Mouse (Mus musculus): ENCODE results near the gene Chd4. TPM values are rescaled to one million over a fixed set of nuclear protein-coding genes. Genes with fewer than 3 reads are reported as not detected.

Gene Chd4
- polyA plus RNA-seq, 1 experiment from 2014 or later: 124 TPM

GRCm38 (mm10) chr6:125112553-125112952, 16.8 kb downstream of the Chd4 start:
- Histone ChIP-seq H3K36me3 (ENCODE audit: control insufficient read depth, insufficient read depth, low read length) (peaks cover 66% of the 10 kb centered on the region), H3K9me3 (ENCODE audit: control insufficient read depth, low read length) (no peaks in the 10 kb centered on the region), H3K4me3 (ENCODE audit: low read depth, low read length) (no peak overlapping the region), H3K27me3 (ENCODE audit: control insufficient read depth, insufficient read depth, low read length) (no peaks in the 10 kb centered on the region), H3K4me2 (ENCODE audit: low read depth, low read length, severe bottlenecking) (no peak overlapping the region), H3K9ac (ENCODE audit: low read length) (no peak overlapping the region), H3K27ac (ENCODE audit: low read depth, low read length) (no peak overlapping the region), H3K4me1 (replicated peaks; ENCODE audit: control insufficient read depth, insufficient read depth, low read length) (no peaks in the 10 kb centered on the region)
- WGBS: 94% methylated on average over 11 of the region's 11 CpGs
- DNase-seq (ENCODE audit: low spot score) (no peak), ATAC-seq (replicated peaks; ENCODE audit: low FRiP score) (no peak)

- no peaks in the 10 kb centered on the region for H3K9me3 ChIP-seq (ENCODE audit: control insufficient read depth, low read length)
- DNase-seq (ENCODE audit: low spot score): no peak
- no peaks in the 10 kb centered on the region for H3K4me1 ChIP-seq (replicated peaks; ENCODE audit: control insufficient read depth, insufficient read depth, low read length)
- peaks cover 43% of the 10 kb centered on the region for H3K36me3 ChIP-seq (ENCODE audit: control insufficient read depth, insufficient read depth, low read length)
- no peak overlapping the region for H3K27ac ChIP-seq (ENCODE audit: low read depth, low read length)
- 96% methylated on average over 8 of the region's 8 CpGs for WGBS
- no peak overlapping the region for H3K4me3 ChIP-seq (ENCODE audit: low read depth, low read length)
- H3K27me3 ChIP-seq (ENCODE audit: control insufficient read depth, insufficient read depth, low read length): no peaks in the 10 kb centered on the region
- H3K9ac ChIP-seq (ENCODE audit: low read length): no peak overlapping the region
- no peak for ATAC-seq (replicated peaks; ENCODE audit: low FRiP score)
- no peak overlapping the region for H3K4me2 ChIP-seq (ENCODE audit: low read depth, low read length, severe bottlenecking)
Measured at GRCm38 (mm10) chr6:125119387-125119786, 23.6 kb downstream of the Chd4 start.

- no peak for DNase-seq (ENCODE audit: low spot score)
- Histone ChIP-seq H3K27me3 (ENCODE audit: control insufficient read depth, insufficient read depth, low read length) (no peaks in the 10 kb centered on the region), H3K4me3 (ENCODE audit: low read depth, low read length) (no peak overlapping the region), H3K36me3 (ENCODE audit: control insufficient read depth, insufficient read depth, low read length) (peaks cover 13% of the 10 kb centered on the region), H3K4me2 (ENCODE audit: low read depth, low read length, severe bottlenecking) (no peak overlapping the region), H3K9ac (ENCODE audit: low read length) (no peak overlapping the region), H3K9me3 (ENCODE audit: control insufficient read depth, low read length) (no peaks in the 10 kb centered on the region), H3K4me1 (replicated peaks; ENCODE audit: control insufficient read depth, insufficient read depth, low read length) (peaks cover 4% of the 10 kb centered on the region; the same call in 1 of the 2 replicates), H3K27ac (ENCODE audit: low read depth, low read length) (no peak overlapping the region)
- ATAC-seq (replicated peaks; ENCODE audit: low FRiP score): no peak
- 93% methylated on average over 12 of the region's 12 CpGs for WGBS
Measured at GRCm38 (mm10) chr6:125128724-125129123, 32.9 kb downstream of the Chd4 start.

GRCm38 (mm10) chr6:125129710-125130402, 34.1 kb downstream of the Chd4 start:
- DNase-seq (ENCODE audit: low spot score) (no peak), ATAC-seq (replicated peaks; ENCODE audit: low FRiP score) (no peak)

GRCm38 (mm10) chr6:125131302-125132156, 35.7 kb downstream of the Chd4 start, which contains the start of gene Nop2:
Gene Nop2 (plus strand): TSS chr6:125131909.
- WGBS: under 1% methylated on average over 63 of the region's 66 CpGs
- H3K36me3 ChIP-seq (ENCODE audit: control insufficient read depth, insufficient read depth, low read length): peaks cover 19% of the 10 kb centered on the region

More at GRCm38 (mm10) chr6:125129710-125130402, 34.1 kb downstream of the Chd4 start:
- Histone ChIP-seq H3K4me2 (ENCODE audit: low read depth, low read length, severe bottlenecking) (no peak overlapping the region), H3K9me3 (ENCODE audit: control insufficient read depth, low read length) (no peaks in the 10 kb centered on the region), H3K36me3 (ENCODE audit: control insufficient read depth, insufficient read depth, low read length) (peaks cover 20% of the 10 kb centered on the region), H3K9ac (ENCODE audit: low read length) (no peak overlapping the region), H3K4me3 (ENCODE audit: low read depth, low read length) (no peak overlapping the region), H3K27me3 (ENCODE audit: control insufficient read depth, insufficient read depth, low read length) (no peaks in the 10 kb centered on the region), H3K27ac (ENCODE audit: low read depth, low read length) (no peak overlapping the region), H3K4me1 (replicated peaks; ENCODE audit: control insufficient read depth, insufficient read depth, low read length) (peaks cover 4% of the 10 kb centered on the region; the same call in 1 of the 2 replicates)
- 87% methylated on average over 20 of the region's 20 CpGs for WGBS

GRCm38 (mm10) chr6:125132470-125132869, 36.7 kb downstream of the Chd4 start:
- no peak for ATAC-seq (replicated peaks; ENCODE audit: low FRiP score)
- no peak for DNase-seq (ENCODE audit: low spot score)
- Histone ChIP-seq H3K9me3 (ENCODE audit: control insufficient read depth, low read length) (no peaks in the 10 kb centered on the region), H3K36me3 (ENCODE audit: control insufficient read depth, insufficient read depth, low read length) (peaks cover 26% of the 10 kb centered on the region), H3K4me3 (ENCODE audit: low read depth, low read length) (peak overlapping the region; percentile 51), H3K27ac (ENCODE audit: low read depth, low read length) (no peak overlapping the region), H3K9ac (ENCODE audit: low read length) (peak overlapping the region; percentile 77), H3K4me1 (replicated peaks; ENCODE audit: control insufficient read depth, insufficient read depth, low read length) (peaks cover 4% of the 10 kb centered on the region; the same call in 1 of the 2 replicates), H3K27me3 (ENCODE audit: control insufficient read depth, insufficient read depth, low read length) (no peaks in the 10 kb centered on the region), H3K4me2 (ENCODE audit: low read depth, low read length, severe bottlenecking) (peak overlapping the region; percentile 82)
- 11% methylated on average over 11 of the region's 11 CpGs for WGBS

More at GRCm38 (mm10) chr6:125131302-125132156, 35.7 kb downstream of the Chd4 start, which contains the start of gene Nop2:
- H3K27me3 ChIP-seq (ENCODE audit: control insufficient read depth, insufficient read depth, low read length): no peaks in the 10 kb centered on the region
- peak within 1 kb of the TSS; percentile 77 for H3K9ac ChIP-seq (ENCODE audit: low read length)
- peak within 1 kb of the TSS; percentile 82 for H3K4me2 ChIP-seq (ENCODE audit: low read depth, low read length, severe bottlenecking)
- peaks cover 4% of the 10 kb centered on the region; the same call in 1 of the 2 replicates for H3K4me1 ChIP-seq (replicated peaks; ENCODE audit: control insufficient read depth, insufficient read depth, low read length)
- peak; percentile 95 for ATAC-seq (replicated peaks; ENCODE audit: low FRiP score)
- peak within 1 kb of the TSS; percentile 73 for H3K27ac ChIP-seq (ENCODE audit: low read depth, low read length)
- peak; percentile 97 for DNase-seq (ENCODE audit: low spot score)
- H3K4me3 ChIP-seq (ENCODE audit: low read depth, low read length): peak within 1 kb of the TSS; percentile 51
- no peaks in the 10 kb centered on the region for H3K9me3 ChIP-seq (ENCODE audit: control insufficient read depth, low read length)

- WGBS: 88% methylated on average over 19 of the region's 19 CpGs
- no peaks in the 10 kb centered on the region for H3K27me3 ChIP-seq (ENCODE audit: control insufficient read depth, insufficient read depth, low read length)
- H3K36me3 ChIP-seq (ENCODE audit: control insufficient read depth, insufficient read depth, low read length): peaks cover 46% of the 10 kb centered on the region
- no peaks in the 10 kb centered on the region for H3K9me3 ChIP-seq (ENCODE audit: control insufficient read depth, low read length)
- peaks cover 2% of the 10 kb centered on the region; the same call in 1 of the 2 replicates for H3K4me1 ChIP-seq (replicated peaks; ENCODE audit: control insufficient read depth, insufficient read depth, low read length)
- H3K4me2 ChIP-seq (ENCODE audit: low read depth, low read length, severe bottlenecking): no peak overlapping the region
- H3K27ac ChIP-seq (ENCODE audit: low read depth, low read length): no peak overlapping the region
- H3K4me3 ChIP-seq (ENCODE audit: low read depth, low read length): no peak overlapping the region
- ATAC-seq (replicated peaks; ENCODE audit: low FRiP score): no peak
- no peak overlapping the region for H3K9ac ChIP-seq (ENCODE audit: low read length)
- peak; percentile 64 for DNase-seq (ENCODE audit: low spot score)
Measured at GRCm38 (mm10) chr6:125137002-125137671, 41.4 kb downstream of the Chd4 start.

- 92% methylated on average over 7 of the region's 7 CpGs for WGBS
- H3K36me3 ChIP-seq (ENCODE audit: control insufficient read depth, insufficient read depth, low read length): peaks cover 40% of the 10 kb centered on the region
Measured at GRCm38 (mm10) chr6:125139747-125140146, 44.0 kb downstream of the Chd4 start.

More at GRCm38 (mm10) chr6:125139747-125140146, 44.0 kb downstream of the Chd4 start:
- Histone ChIP-seq H3K4me1 (replicated peaks; ENCODE audit: control insufficient read depth, insufficient read depth, low read length) (0 out of 2 replicates have a peak, but pooled peaks cover 4% of the 10 kb centered on the region), H3K9ac (ENCODE audit: low read length) (no peak overlapping the region), H3K9me3 (ENCODE audit: control insufficient read depth, low read length) (no peaks in the 10 kb centered on the region), H3K4me3 (ENCODE audit: low read depth, low read length) (no peak overlapping the region), H3K4me2 (ENCODE audit: low read depth, low read length, severe bottlenecking) (no peak overlapping the region), H3K27ac (ENCODE audit: low read depth, low read length) (no peak overlapping the region), H3K27me3 (ENCODE audit: control insufficient read depth, insufficient read depth, low read length) (no peaks in the 10 kb centered on the region)
- DNase-seq (ENCODE audit: low spot score) (no peak), ATAC-seq (replicated peaks; ENCODE audit: low FRiP score) (no peak)
